Comparison of ENCODE assay signal across 14 mouse cellular contexts in the genomic region with DNA sequence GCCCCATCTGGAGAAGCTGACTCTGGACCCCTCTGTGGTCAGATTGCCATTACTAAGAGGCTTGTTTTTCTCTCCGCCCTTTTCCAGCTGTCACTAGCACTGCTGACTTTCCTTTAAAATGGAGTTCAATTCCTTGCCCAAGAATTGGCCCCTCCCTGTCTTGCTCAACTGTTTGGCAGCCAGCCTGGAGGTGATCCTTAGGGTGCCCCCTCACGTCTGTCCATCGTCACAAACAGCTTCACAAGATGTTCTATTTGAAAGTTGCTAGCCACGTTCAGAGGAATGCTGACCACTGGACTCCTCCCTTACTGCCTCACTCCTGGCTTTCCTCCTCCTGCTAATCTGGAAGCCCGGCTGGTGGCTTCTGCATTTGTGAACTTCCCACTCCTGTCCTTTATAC.
A peak's percentile ranks its signal among the peaks of the same experiment; 100 is the strongest.
DNase-seq lines count a peak whose midpoint lies in the region; ATAC-seq and TF ChIP-seq lines count a peak whose summit lies in the region.
"Had no signal": no experiment of that assay in that cellular context is flagged by ENCODE, and none has a peak within 500 bp of the region (broad histone marks: within the 10 kb centered on the region; RNA-seq: fewer than 3 reads in every experiment).

No protein-coding gene starts in this region.

- no peak overlapping the region for H3K4me2 ChIP-seq in embryonic facial prominence, embryonic 14.5 days (ENCODE audit: low read depth, low read length)
- H3K4me2 ChIP-seq in stomach, postnatal 0 days (replicated peaks; ENCODE audit: low read depth), result 0 out of 2 replicates have a peak overlapping the region, but pooled peaks have one; percentile 1
- H3K4me2 ChIP-seq: embryonic facial prominence, embryonic 13.5 days; hindbrain, embryonic 14.5 days had no signal

- DNase-seq in embryonic facial prominence, embryonic 14.5 days (ENCODE audit: low spot score), result peak; percentile 2
- no peak for DNase-seq in embryonic facial prominence, embryonic 10.5 days (ENCODE audit: low spot score)
- peak; percentile 33 for DNase-seq in urinary bladder, postnatal 14 days (ENCODE audit: low spot score)
- DNase-seq in urinary bladder, postnatal 10 days (ENCODE audit: low spot score), result no peak
- peak; percentile 43 to 62 for DNase-seq in lung, adult 18-20 months
- DNase-seq in stomach, postnatal 0 days (ENCODE audit: low spot score), result no peak
- no peak for DNase-seq in layer of hippocampus, adult 9-11 months
- DNase-seq: cerebellum, adult 8-10 months; right cerebral cortex, postnatal 25 days had no signal

- no peaks in the 10 kb centered on the region; the same call in 1 of the 2 replicates for H3K4me1 ChIP-seq in embryonic facial prominence, embryonic 14.5 days (ENCODE audit: control insufficient read depth, insufficient read depth, low read length)
- peaks cover 8% of the 10 kb centered on the region for H3K4me1 ChIP-seq in embryonic facial prominence, embryonic 10.5 days
- no peaks in the 10 kb centered on the region for H3K4me1 ChIP-seq in stomach, postnatal 0 days (replicated peaks; ENCODE audit: control insufficient read depth, insufficient read depth)

- TF ChIP-seq EP300 in stomach, postnatal 0 days (optimal IDR thresholded peaks at IDR 0.05), result no peak

- no peaks in the 10 kb centered on the region for H3K36me3 ChIP-seq in embryonic facial prominence, embryonic 14.5 days (ENCODE audit: control insufficient read depth, insufficient read depth, low read length)
- no peaks in the 10 kb centered on the region for H3K36me3 ChIP-seq in embryonic facial prominence, embryonic 10.5 days (replicated peaks)
- H3K36me3 ChIP-seq in stomach, postnatal 0 days (ENCODE audit: control insufficient read depth, insufficient read depth, low read length), result no peaks in the 10 kb centered on the region
- H3K36me3 ChIP-seq: embryonic facial prominence, embryonic 13.5 days; midbrain, embryonic 10.5 days had no signal

- H3K9ac ChIP-seq in embryonic facial prominence, embryonic 14.5 days (ENCODE audit: low read depth, low read length), result no peak overlapping the region
- no peak overlapping the region for H3K9ac ChIP-seq in stomach, postnatal 0 days (ENCODE audit: low read length)
- H3K9ac ChIP-seq: embryonic facial prominence, embryonic 13.5 days; hindbrain, embryonic 14.5 days had no signal

- 36% methylated on average over 5 of the region's 5 CpGs for WGBS in embryonic facial prominence, embryonic 14.5 days
- 40% methylated on average over 5 of the region's 5 CpGs for WGBS in embryonic facial prominence, embryonic 10.5 days
- 31% methylated on average over 5 of the region's 5 CpGs for WGBS in stomach, postnatal 0 days

- TF ChIP-seq CTCF in stomach, postnatal 0 days (IDR thresholded peaks at IDR 0.05; ENCODE audit: low read depth), result no peak

- no peak overlapping the region for H3K4me3 ChIP-seq in embryonic facial prominence, embryonic 14.5 days (ENCODE audit: low read depth, low read length)
- H3K4me3 ChIP-seq in embryonic facial prominence, embryonic 10.5 days, result no peak overlapping the region
- no peak overlapping the region for H3K4me3 ChIP-seq in stomach, postnatal 0 days (ENCODE audit: low read depth, low read length)
- H3K4me3 ChIP-seq: embryonic facial prominence, embryonic 13.5 days; midbrain, embryonic 10.5 days had no signal

- H3K27ac ChIP-seq in embryonic facial prominence, embryonic 14.5 days (replicated peaks; ENCODE audit: low read depth, low read length), result no peak overlapping the region
- no peak overlapping the region for H3K27ac ChIP-seq in embryonic facial prominence, embryonic 10.5 days (replicated peaks)
- H3K27ac ChIP-seq in stomach, postnatal 0 days (replicated peaks), result no peak overlapping the region
- H3K27ac ChIP-seq: embryonic facial prominence, embryonic 13.5 days; hindbrain, embryonic 14.5 days; midbrain, embryonic 10.5 days had no signal

- ATAC-seq in embryonic facial prominence, embryonic 14.5 days (ENCODE audit: low read depth), result 0 out of 2 replicates have a peak, but pooled peaks have one; percentile 12
- no peak; the same call in 1 of the 2 replicates for ATAC-seq in stomach, postnatal 0 days (ENCODE audit: low FRiP score, low TSS enrichment)
- ATAC-seq in CD4-positive, CD25-positive, alpha-beta regulatory T cell, adult 4 months, result no peak
- ATAC-seq: Patski had no signal

- no peaks in the 10 kb centered on the region for H3K9me3 ChIP-seq in embryonic facial prominence, embryonic 14.5 days (ENCODE audit: control insufficient read depth, low read length)
- H3K9me3 ChIP-seq in embryonic facial prominence, embryonic 10.5 days, result no peaks in the 10 kb centered on the region; the same call in 1 of the 2 replicates
- H3K9me3 ChIP-seq in stomach, postnatal 0 days (ENCODE audit: control insufficient read depth, low read length), result no peaks in the 10 kb centered on the region

- H3K27me3 ChIP-seq in embryonic facial prominence, embryonic 14.5 days (replicated peaks; ENCODE audit: control insufficient read depth, insufficient read depth, low read length), result no peaks in the 10 kb centered on the region
- no peaks in the 10 kb centered on the region for H3K27me3 ChIP-seq in embryonic facial prominence, embryonic 10.5 days (replicated peaks; ENCODE audit: low read depth, poor library complexity, severe bottlenecking)
- no peaks in the 10 kb centered on the region for H3K27me3 ChIP-seq in stomach, postnatal 0 days (ENCODE audit: control insufficient read depth, insufficient read depth, low read length)
- H3K27me3 ChIP-seq: embryonic facial prominence, embryonic 13.5 days had no signal

Comparison
In these comparisons a context has a peak if more than half of its experiments do, and no peak if none do; other contexts are left out.
1. DNase-seq: peak in embryonic facial prominence, embryonic 14.5 days (single experiment), urinary bladder, postnatal 14 days (single experiment) and lung, adult 18-20 months (2 of 2); none in embryonic facial prominence, embryonic 10.5 days (single experiment), urinary bladder, postnatal 10 days (single experiment), stomach, postnatal 0 days (single experiment) and layer of hippocampus, adult 9-11 months (single experiment).